Mouse (Mus musculus) small intestine, adult 2 months (tissue): ENCODE measurements around the gene Tarm1.

Experiments used
- CTCF ChIP-seq: fragments of 200-500 bp; IDR thresholded peaks from 2 replicates; pipeline ENCODE4 v1.5.1; 2012; ENCODE audit warnings: low read depth, mild to moderate bottlenecking, control low read depth, inconsistent platforms, low read length, moderate library complexity, mixed read lengths; ENCODE audit not compliant: insufficient replicate concordance, insufficient read length; ENCODE audit errors: extremely low read depth
- POLR2A ChIP-seq: fragments of 200-500 bp; IDR thresholded peaks from 2 replicates; pipeline ENCODE4 v1.6.1; 2012; ENCODE audit warnings: low read depth, mild to moderate bottlenecking, control low read depth, inconsistent platforms, low read length, moderate library complexity

DNA sequence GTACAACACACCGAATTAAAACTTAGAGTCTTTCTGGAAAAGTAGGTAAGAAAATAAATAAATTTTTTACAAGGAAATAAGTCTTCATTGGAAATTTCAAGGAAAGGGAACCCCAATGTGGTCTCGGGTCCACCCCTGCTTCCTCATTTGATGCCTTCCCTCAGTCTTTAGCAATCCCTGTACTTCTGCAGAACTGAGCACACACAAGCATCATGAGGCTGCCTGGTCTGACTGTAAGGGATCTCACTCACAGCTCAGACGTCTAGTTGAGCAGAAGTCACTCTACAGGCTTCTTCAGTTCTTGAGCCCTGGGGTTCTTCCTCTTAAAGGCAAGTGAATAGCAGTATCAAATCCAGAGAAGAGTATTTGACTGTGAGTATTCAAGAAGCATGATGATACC lies 3.5 kb upstream of the Tarm1 start:
- TF ChIP-seq CTCF = no peak
- TF ChIP-seq POLR2A = no peak
